Mouse (Mus musculus): ENCODE measurements around the gene Nfkbil1. TPM values are rescaled to one million over a fixed set of nuclear protein-coding genes. Genes with fewer than 3 reads are reported as not detected.

Gene Nfkbil1
- total and polyA plus RNA-seq, 3 experiments: 15.2 to 25.9 (median 22.0) TPM

DNA sequence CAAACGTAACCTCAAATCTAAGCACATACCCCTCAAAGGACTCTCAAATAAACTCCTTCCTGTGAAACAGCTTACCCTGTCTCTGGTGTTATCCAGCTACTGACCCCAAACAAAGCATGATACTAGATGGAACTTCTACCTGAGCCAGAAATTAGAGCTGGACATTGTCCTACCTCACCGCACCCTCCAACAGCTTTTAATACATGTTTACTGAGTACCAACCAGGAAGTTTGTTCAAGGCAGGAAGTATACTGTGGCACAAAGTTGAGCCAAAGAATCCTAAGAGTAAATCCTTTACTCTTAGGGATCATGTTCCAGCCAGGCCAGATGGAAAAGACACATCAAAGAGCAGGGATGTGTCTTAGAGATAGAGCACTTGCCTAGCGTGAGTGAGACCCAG lies 25.0 kb downstream of the Nfkbil1 start:
- TF ChIP-seq NELFE (IDR thresholded peaks at IDR 0.05; ENCODE audit: low read depth, low read length): no peak
- TF ChIP-seq IRF4 (IDR thresholded peaks at IDR 0.05; ENCODE audit: low read depth, low read length): no peak
- no peak for TF ChIP-seq EP300 (IDR thresholded peaks at IDR 0.05; ENCODE audit: low read length)
- TF ChIP-seq ELF1 (IDR thresholded peaks at IDR 0.05; ENCODE audit: low read depth, low read length): peak; percentile 11; the same call in 1 of the 2 replicates
- no peak for TF ChIP-seq MAFK (IDR thresholded peaks at IDR 0.05; ENCODE audit: insufficient replicate concordance, low read length)
- no peak for TF ChIP-seq UBTF (IDR thresholded peaks at IDR 0.05; ENCODE audit: low read depth, low read length)
- peak; percentile 13; the same call in 1 of the 2 replicates for TF ChIP-seq ZMIZ1 (IDR thresholded peaks at IDR 0.05; ENCODE audit: low read depth, low read length)
- H3K4me1 ChIP-seq (ENCODE audit: control insufficient read depth in 1 of 2, insufficient read depth in 2 of 2): peaks cover 30 to 80% of the 10 kb centered on the region in 2 experiments
- no peaks in the 10 kb centered on the region for H3K9me3 ChIP-seq (replicated peaks; ENCODE audit: low read length)
- H3K9ac ChIP-seq (ENCODE audit: insufficient read depth, low read depth): peak overlapping the region; percentile 6; the same call in 1 of the 2 replicates
- peak overlapping the region; percentile 97 for H3K27ac ChIP-seq (ENCODE audit: insufficient read depth, low read depth)
- in situ Hi-C loops (cut with MboI; ENCODE audit: low pct_ligation_motif_present, low pct_unique_long_range_greater_than_20kb, low sequenced_read_pairs) (no loop called here), dilution Hi-C loops (cut with MboI; ENCODE audit: extremely low pct_ligation_motif_present, extremely low pct_unique_long_range_greater_than_20kb, low sequenced_read_pairs) (no loop called here)
- peak overlapping the region; percentile 41 for H3K4me2 ChIP-seq (ENCODE audit: insufficient read depth, low read depth, poor library complexity, severe bottlenecking)
- no peaks in the 10 kb centered on the region for H3K27me3 ChIP-seq (replicated peaks)
- DNase-seq (ENCODE audit: extremely low read depth): no peak
- H3K79me2 ChIP-seq (replicated peaks; ENCODE audit: control insufficient read depth, extremely low read depth, insufficient read depth, poor library complexity, severe bottlenecking): no peaks in the 10 kb centered on the region
- H3K4me3 ChIP-seq (replicated peaks in 1 of 3; ENCODE audit: low read depth in 2 of 3, low read length in 2 of 3, poor library complexity in 1 of 3): no peak overlapping the region
- H3K36me3 ChIP-seq (replicated peaks in 1 of 2; ENCODE audit: control insufficient read depth in 1 of 2, insufficient read depth in 1 of 2, low read length in 1 of 2): no peaks in the 10 kb centered on the region

DNA sequence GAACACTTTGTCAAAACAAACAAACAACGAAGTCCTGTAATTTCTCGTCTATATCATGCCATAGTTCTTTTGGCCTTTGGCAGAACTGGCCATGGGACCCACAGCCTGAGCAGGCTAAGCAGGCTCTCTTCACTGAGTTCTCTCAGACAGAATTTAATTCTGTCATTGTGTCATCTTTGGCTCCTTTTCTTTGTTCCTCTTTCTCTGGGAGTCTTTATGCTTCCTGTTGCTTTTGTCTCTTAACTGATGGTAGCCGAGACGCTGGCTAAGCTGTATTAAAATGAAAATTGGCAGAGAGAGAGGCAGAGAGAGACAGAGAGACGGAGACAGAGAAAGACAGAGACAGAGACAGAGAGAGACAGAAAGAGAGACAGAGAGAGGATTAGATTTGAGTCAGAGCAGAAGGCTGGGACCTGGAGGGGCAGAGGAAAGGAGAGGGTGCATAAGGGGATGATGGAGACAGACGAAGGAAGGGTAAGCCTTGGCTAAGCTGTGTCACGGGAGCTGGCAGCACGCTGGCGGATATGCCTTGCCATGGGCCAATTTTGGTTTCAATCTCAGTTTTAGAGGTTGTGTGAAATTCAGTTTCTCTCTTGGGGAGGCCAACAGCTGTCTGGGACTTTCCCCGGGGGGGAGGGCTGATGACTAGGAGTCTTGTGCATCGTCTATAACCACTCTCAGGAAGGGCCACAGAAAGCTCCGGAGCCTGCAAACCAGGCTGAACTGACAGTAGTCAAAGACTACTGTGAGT lies 25.6 kb downstream of the Nfkbil1 start:
- DNase-seq (ENCODE audit: extremely low read depth): peak; percentile 94
- Histone ChIP-seq H3K4me2 (ENCODE audit: insufficient read depth, low read depth, poor library complexity, severe bottlenecking) (peak overlapping the region; percentile 72), H3K27ac (ENCODE audit: insufficient read depth, low read depth) (peak overlapping the region; percentile 97), H3K9me3 (replicated peaks; ENCODE audit: low read length) (no peaks in the 10 kb centered on the region), H3K27me3 (replicated peaks) (no peaks in the 10 kb centered on the region), H3K36me3 (replicated peaks in 1 of 2; ENCODE audit: control insufficient read depth in 1 of 2, insufficient read depth in 1 of 2, low read length in 1 of 2) (no peaks in the 10 kb centered on the region), H3K4me1 (ENCODE audit: control insufficient read depth in 1 of 2, insufficient read depth in 2 of 2) (peaks cover 28 to 80% of the 10 kb centered on the region in 2 experiments), H3K9ac (ENCODE audit: insufficient read depth, low read depth) (peak overlapping the region; percentile 62), H3K4me3 (replicated peaks in 1 of 3; ENCODE audit: low read depth in 2 of 3, low read length in 2 of 3, poor library complexity in 1 of 3) (no peak overlapping the region), H3K79me2 (replicated peaks; ENCODE audit: control insufficient read depth, extremely low read depth, insufficient read depth, poor library complexity, severe bottlenecking) (no peaks in the 10 kb centered on the region)
- dilution Hi-C loops (cut with MboI; ENCODE audit: extremely low pct_ligation_motif_present, extremely low pct_unique_long_range_greater_than_20kb, low sequenced_read_pairs) (no loop called here), in situ Hi-C loops (cut with MboI; ENCODE audit: low pct_ligation_motif_present, low pct_unique_long_range_greater_than_20kb, low sequenced_read_pairs) (no loop called here)
- TF ChIP-seq TBP (conservative IDR thresholded peaks at IDR 0.05; ENCODE audit: low read depth, low read length) (peak; percentile 83), BHLHE40 (IDR thresholded peaks at IDR 0.05; ENCODE audit: low read depth, low read length) (peak; percentile 99), TCF12 (IDR thresholded peaks at IDR 0.05; ENCODE audit: low read depth, low read length) (peak; percentile 95), MEF2A (IDR thresholded peaks at IDR 0.05; ENCODE audit: borderline replicate concordance, low read depth, low read length) (peak; percentile 93), POLR2AphosphoS2 (IDR thresholded peaks at IDR 0.05; ENCODE audit: low read depth, low read length) (peak; percentile 43; the same call in 1 of the 2 replicates), EP300 (IDR thresholded peaks at IDR 0.05; ENCODE audit: low read length) (peak; percentile 92), CHD2 (IDR thresholded peaks at IDR 0.05; ENCODE audit: low read length) (peak; percentile 93), MAFK (IDR thresholded peaks at IDR 0.05; ENCODE audit: insufficient replicate concordance, low read length) (peak; percentile 82), ZNF384 (IDR thresholded peaks at IDR 0.05; ENCODE audit: low read depth, low read length) (peak; percentile 51), USF2 (conservative IDR thresholded peaks at IDR 0.05; ENCODE audit: low read depth, low read length) (no peak), NRF1 (IDR thresholded peaks at IDR 0.05; ENCODE audit: low read depth, low read length) (0 out of 2 replicates have a peak, but pooled peaks have one; percentile 32), CHD1 (IDR thresholded peaks at IDR 0.05; ENCODE audit: low read depth, low read length) (no peak), HCFC1 (IDR thresholded peaks at IDR 0.05; ENCODE audit: low read depth, low read length) (peak; percentile 58), IRF4 (IDR thresholded peaks at IDR 0.05; ENCODE audit: low read depth, low read length) (peak; percentile 92), JUND (conservative IDR thresholded peaks at IDR 0.05; ENCODE audit: low read depth, low read length) (peak; percentile 70), KAT2A (IDR thresholded peaks at IDR 0.05; ENCODE audit: insufficient replicate concordance, low read length) (0 out of 2 replicates have a peak, but pooled peaks have one; percentile 64), SIN3A (IDR thresholded peaks at IDR 0.05; ENCODE audit: low read length) (peak; percentile 92), MYC (IDR thresholded peaks at IDR 0.05; ENCODE audit: low read depth, low read length) (peak; percentile 91), RCOR1 (conservative IDR thresholded peaks at IDR 0.05; ENCODE audit: low read depth, low read length) (peak; percentile 97), NELFE (IDR thresholded peaks at IDR 0.05; ENCODE audit: low read depth, low read length) (no peak), PAX5 (IDR thresholded peaks at IDR 0.05; ENCODE audit: low read length) (no peak), ZMIZ1 (IDR thresholded peaks at IDR 0.05; ENCODE audit: low read depth, low read length) (peak; percentile 52; the same call in 1 of the 2 replicates), GABPA (IDR thresholded peaks at IDR 0.05; ENCODE audit: insufficient replicate concordance, low read depth, low read length) (no peak), SMC3 (IDR thresholded peaks at IDR 0.05; ENCODE audit: low read depth, low read length) (peak; percentile 43), ZC3H11A (IDR thresholded peaks at IDR 0.05; ENCODE audit: low read depth, low read length) (no peak), POLR2A (IDR thresholded peaks at IDR 0.05; ENCODE audit: low read depth, low read length) (peak; percentile 46), E2F4 (IDR thresholded peaks at IDR 0.05; ENCODE audit: insufficient replicate concordance, low read depth, low read length) (0 out of 2 replicates have a peak, but pooled peaks have one; percentile 14), MXI1 (IDR thresholded peaks at IDR 0.05; ENCODE audit: low read depth, low read length) (peak; percentile 85), UBTF (IDR thresholded peaks at IDR 0.05; ENCODE audit: low read depth, low read length) (0 out of 2 replicates have a peak, but pooled peaks have one; percentile 64)
